ENCODE assay signal across 9 mouse cellular contexts in genomic region chr13:113429615-113430014, GRCm38 (mm10).
A peak's percentile ranks its signal among the peaks of the same experiment; 100 is the strongest.
DNase-seq lines count a peak whose midpoint lies in the region; ATAC-seq and TF ChIP-seq lines count a peak whose summit lies in the region.
"Had no signal": no experiment of that assay in that cellular context is flagged by ENCODE, and none has a peak within 500 bp of the region (broad histone marks: within the 10 kb centered on the region; RNA-seq: fewer than 3 reads in every experiment).

No protein-coding gene starts in this region.

- peak; percentile 21 for TF ChIP-seq CTCF in ES-Bruce4 (IDR thresholded peaks at IDR 0.05; ENCODE audit: low read depth, low read length)
- peak; percentile 28; the same call in 1 of the 2 replicates for TF ChIP-seq CTCF in bone marrow, adult 2 months (IDR thresholded peaks at IDR 0.05; ENCODE audit: control insufficient read depth, insufficient read depth, low read length)

- H3K4me1 ChIP-seq in ES-Bruce4 (ENCODE audit: control insufficient read depth, insufficient read depth, low read length), result no peaks in the 10 kb centered on the region
- H3K4me1 ChIP-seq in bone marrow, adult 2 months (ENCODE audit: control insufficient read depth, insufficient read depth, low read length), result no peaks in the 10 kb centered on the region; the same call in 1 of the 2 replicates
- H3K4me1 ChIP-seq in neural tube, embryonic 15.5 days, result no peaks in the 10 kb centered on the region
- H3K4me1 ChIP-seq: hindbrain, embryonic 15.5 days had no signal

- 34% methylated on average over 3 of the region's 3 CpGs for WGBS in bone marrow, adult 2 months
- 38% methylated on average over 3 of the region's 3 CpGs for WGBS in neural tube, embryonic 15.5 days

- H3K4me3 ChIP-seq in ES-Bruce4 (ENCODE audit: low read depth, low read length), result no peak overlapping the region
- no peak overlapping the region for H3K4me3 ChIP-seq in bone marrow, adult 2 months (replicated peaks; ENCODE audit: control insufficient read depth, low read depth, low read length)
- no peak overlapping the region for H3K4me3 ChIP-seq in neural tube, embryonic 15.5 days (replicated peaks)
- H3K4me3 ChIP-seq: hindbrain, embryonic 15.5 days had no signal

- no peak overlapping the region for H3K9ac ChIP-seq in ES-Bruce4 (ENCODE audit: low read depth, poor library complexity, severe bottlenecking)
- no peak overlapping the region for H3K9ac ChIP-seq in neural tube, embryonic 15.5 days (replicated peaks)
- H3K9ac ChIP-seq: hindbrain, embryonic 15.5 days had no signal

- TF ChIP-seq EP300 in ES-Bruce4 (IDR thresholded peaks at IDR 0.05; ENCODE audit: insufficient read depth, low read depth, low read length), result no peak

- H3K27me3 ChIP-seq in ES-Bruce4 (ENCODE audit: control insufficient read depth, insufficient read depth, low read length, poor library complexity, severe bottlenecking), result no peaks in the 10 kb centered on the region; the same call in 1 of the 2 replicates
- no peaks in the 10 kb centered on the region for H3K27me3 ChIP-seq in neural tube, embryonic 15.5 days (replicated peaks)
- H3K27me3 ChIP-seq: hindbrain, embryonic 15.5 days had no signal

- H3K36me3 ChIP-seq in ES-Bruce4 (ENCODE audit: control insufficient read depth, insufficient read depth, low read length, poor library complexity, severe bottlenecking), result no peaks in the 10 kb centered on the region
- H3K36me3 ChIP-seq in neural tube, embryonic 15.5 days, result no peaks in the 10 kb centered on the region
- H3K36me3 ChIP-seq: hindbrain, embryonic 15.5 days had no signal

- ATAC-seq in megakaryocyte-erythroid progenitor cell, adult 5-6 weeks (replicated peaks; ENCODE audit: low FRiP score, low TSS enrichment, poor library complexity, severe bottlenecking), result 0 out of 2 replicates have a peak, but pooled peaks have one; percentile 68
- ATAC-seq in neural tube, embryonic 15.5 days (ENCODE audit: low FRiP score), result no peak

- H3K9me3 ChIP-seq in ES-Bruce4 (replicated peaks; ENCODE audit: control insufficient read depth, insufficient read depth, low read length, poor library complexity, severe bottlenecking), result no peaks in the 10 kb centered on the region
- no peaks in the 10 kb centered on the region for H3K9me3 ChIP-seq in neural tube, embryonic 15.5 days (replicated peaks)
- H3K9me3 ChIP-seq: hindbrain, embryonic 15.5 days had no signal

- no peak overlapping the region for H3K27ac ChIP-seq in ES-Bruce4 (ENCODE audit: insufficient read depth, low read length)
- H3K27ac ChIP-seq in bone marrow, adult 2 months (ENCODE audit: control insufficient read depth, insufficient read depth, low read depth, low read length, poor library complexity), result no peak overlapping the region
- H3K27ac ChIP-seq in neural tube, embryonic 15.5 days (replicated peaks), result no peak overlapping the region
- H3K27ac ChIP-seq: hindbrain, embryonic 15.5 days had no signal

- TF ChIP-seq POLR2A in ES-Bruce4 (IDR thresholded peaks at IDR 0.05; ENCODE audit: insufficient read depth, low read length), result no peak
- no peak for TF ChIP-seq POLR2A in bone marrow, adult 2 months (IDR thresholded peaks at IDR 0.05; ENCODE audit: borderline replicate concordance, control insufficient read depth, low read depth, low read length)

- DNase-seq in kidney, postnatal 10 days, result peak; percentile 40
- no peak for DNase-seq in kidney, adult 11 months
- DNase-seq in adrenal gland, postnatal 25 days, result no peak
- no peak for DNase-seq in spleen, adult 12 weeks (ENCODE audit: low spot score)

- H3K4me2 ChIP-seq in neural tube, embryonic 15.5 days, result no peak overlapping the region
- H3K4me2 ChIP-seq: hindbrain, embryonic 15.5 days had no signal
